Mouse (Mus musculus) thymus, adult 2 months (tissue): ENCODE data around the gene Exoc7. TPM values are rescaled to one million over a fixed set of nuclear protein-coding genes. Genes with fewer than 3 reads are reported as not detected.

Source experiments
- DNase-seq: peaks from one replicate; pipeline ENCODE4 v3.0.0; 2021
- H3K27ac ChIP-seq: fragments of 200-500 bp; 2 replicates; pipeline ENCODE4 v1.5.1; 2012; ENCODE audit warnings: low read length, control low read depth; ENCODE audit not compliant: control insufficient read depth, insufficient read depth
- H3K27me3 ChIP-seq: fragments of 200-500 bp; 2 replicates; pipeline ENCODE4 v1.6.1; 2012; ENCODE audit warnings: mild to moderate bottlenecking, low read length, moderate library complexity, mixed read lengths; ENCODE audit not compliant: control insufficient read depth, insufficient read depth
- H3K36me3 ChIP-seq: fragments of 200-500 bp; 2 replicates; pipeline ENCODE4 v1.6.1; 2012; ENCODE audit warnings: mild to moderate bottlenecking, low read length, moderate library complexity; ENCODE audit not compliant: control insufficient read depth, insufficient read depth
- H3K4me1 ChIP-seq: fragments of 200-500 bp; replicated peaks from 2 replicates; pipeline ENCODE4 v1.6.1; 2012; ENCODE audit warnings: low read length; ENCODE audit not compliant: control insufficient read depth, insufficient read depth
- H3K4me3 ChIP-seq: fragments of 200-500 bp; 2 replicates; pipeline ENCODE4 v1.5.1; 2012; ENCODE audit warnings: mild to moderate bottlenecking, low read length, control low read depth, moderate library complexity; ENCODE audit not compliant: control insufficient read depth, insufficient read depth
- CTCF ChIP-seq: fragments of 200-500 bp; IDR thresholded peaks from 2 replicates; pipeline ENCODE4 v1.5.1; 2012; ENCODE audit warnings: mild to moderate bottlenecking, control low read depth, low read length, moderate library complexity, borderline replicate concordance; ENCODE audit not compliant: control insufficient read depth, poor library complexity, insufficient read depth; ENCODE audit errors: extremely low read depth
- POLR2A ChIP-seq: fragments of 200-500 bp; IDR thresholded peaks from 2 replicates; pipeline ENCODE4 v1.6.1; 2012; ENCODE audit warnings: mild to moderate bottlenecking, low read length, control low read depth, moderate library complexity; ENCODE audit not compliant: control insufficient read depth, poor library complexity, insufficient read depth; ENCODE audit errors: extremely low read depth
- WGBS: fragments of 180-500 bp; shearing (Covaris S2); methylation state at CpG from one replicate; pipeline ENCODE4 v1.1.7; 2018; 5-methylcytosine and 5-hydroxymethylcytosine counted together
- polyA plus RNA-seq: library from polyadenylated mRNA; depleted of rRNA; stranded (reverse); fragments of >200 nt; gene quantifications from 2 replicates; pipeline ENCODE4 v1.2.3, GENCODE M21; 2012

The Exoc7 gene
- polyA plus RNA-seq, 1 experiment: 50.7 TPM

DNA sequence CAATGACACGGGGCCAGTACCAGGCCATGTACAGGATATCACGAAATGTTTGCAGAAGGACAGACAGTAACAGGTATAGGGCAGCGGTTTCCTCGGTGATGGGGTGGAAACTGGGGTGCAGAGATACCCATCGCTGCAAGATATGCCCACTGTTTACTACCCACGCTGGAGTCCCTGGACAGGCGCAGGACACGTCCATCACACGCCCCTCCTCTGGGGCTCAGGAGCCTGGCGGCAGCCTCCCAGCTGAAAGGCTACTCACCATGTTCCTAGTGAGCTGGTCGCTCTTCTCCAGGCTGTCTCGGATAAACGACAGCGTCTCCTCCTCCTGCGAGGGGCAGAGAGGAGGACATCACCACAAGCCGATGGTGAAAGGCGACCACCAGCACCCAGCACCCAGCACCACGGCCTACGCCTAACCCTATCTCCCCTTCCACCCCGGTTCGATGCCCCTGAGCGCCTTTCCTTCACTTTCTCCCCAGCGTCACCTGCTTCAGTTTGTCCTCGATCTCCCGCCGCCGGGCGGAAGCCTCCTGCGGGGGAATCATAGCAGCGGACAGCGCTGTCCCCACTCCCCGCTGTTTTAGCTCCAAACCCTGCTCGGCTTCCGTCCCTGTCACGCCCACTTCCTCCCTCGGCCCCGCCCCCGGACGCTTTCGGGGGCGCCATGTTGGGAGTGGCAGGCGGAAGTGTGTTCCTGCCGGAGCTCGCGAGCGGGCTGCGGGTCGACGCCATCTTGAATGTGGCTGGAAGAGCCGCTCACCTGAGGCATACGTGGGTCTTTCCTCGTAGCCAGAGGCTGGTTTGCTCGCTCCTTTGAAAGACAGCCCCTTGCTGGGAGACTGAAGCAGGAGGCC, 679 bp downstream of the Exoc7 start:
- Histone ChIP-seq H3K4me1 (peaks cover 7% of the 10 kb centered on the region), H3K27ac (no peak overlapping the region), H3K4me3 (peak overlapping the region; percentile 74), H3K36me3 (peaks cover 5% of the 10 kb centered on the region; the same call in 1 of the 2 replicates), H3K27me3 (no peaks in the 10 kb centered on the region)
- DNase-seq: peak; percentile 95
- TF ChIP-seq CTCF (peak; percentile 35; the same call in 1 of the 2 replicates), POLR2A (peak; percentile 62; the same call in 1 of the 2 replicates)
- WGBS: 1% methylated on average over 53 of the region's 53 CpGs

DNA sequence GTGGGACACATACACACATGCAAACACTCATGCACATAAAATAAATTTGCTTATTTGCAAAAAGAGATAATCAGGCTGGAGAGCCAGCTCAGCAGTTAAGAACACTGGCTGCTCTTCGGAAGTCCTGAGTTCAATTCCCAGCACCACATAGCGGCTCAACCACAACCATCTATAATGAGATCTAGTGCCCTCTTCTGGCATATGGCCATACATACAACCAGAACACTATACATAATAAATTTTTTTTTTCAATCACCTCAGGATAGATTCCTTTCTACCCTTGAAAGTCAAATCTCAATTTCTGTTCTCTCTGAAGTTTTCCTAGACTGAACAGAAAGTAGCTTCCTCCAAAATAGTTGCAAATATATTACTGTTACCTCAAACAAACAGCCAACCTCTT, 1.6 kb downstream of the Exoc7 start:
- H3K4me3 ChIP-seq: no peak overlapping the region
- no peak for DNase-seq
- peaks cover 7% of the 10 kb centered on the region for H3K4me1 ChIP-seq
- TF ChIP-seq CTCF (no peak), POLR2A (no peak)
- peaks cover 5% of the 10 kb centered on the region for H3K36me3 ChIP-seq
- WGBS: 96% methylated on average over 2 of the region's 2 CpGs
- H3K27me3 ChIP-seq: no peaks in the 10 kb centered on the region
- no peak overlapping the region for H3K27ac ChIP-seq

DNA sequence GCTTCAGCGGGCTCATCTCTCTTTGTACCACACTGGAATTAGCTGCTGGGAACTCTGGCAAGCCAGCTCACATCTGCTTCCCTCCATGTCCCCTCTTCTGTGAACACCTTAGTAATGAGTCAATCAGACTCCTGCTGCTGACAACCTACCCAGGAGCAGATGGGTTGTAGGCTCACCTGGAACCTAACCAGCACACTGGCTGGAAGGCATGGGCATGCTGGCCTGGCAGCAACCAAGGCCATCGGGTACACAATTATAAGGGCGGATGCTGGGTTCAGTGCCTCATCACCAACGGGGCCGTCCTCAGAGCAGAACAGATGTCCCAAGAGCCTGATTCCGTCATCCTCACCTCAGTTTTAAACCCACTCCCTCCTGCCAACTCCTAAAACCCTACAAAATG, 8.4 kb downstream of the Exoc7 start:
- WGBS: 98% methylated on average over 6 of the region's 6 CpGs

DNA sequence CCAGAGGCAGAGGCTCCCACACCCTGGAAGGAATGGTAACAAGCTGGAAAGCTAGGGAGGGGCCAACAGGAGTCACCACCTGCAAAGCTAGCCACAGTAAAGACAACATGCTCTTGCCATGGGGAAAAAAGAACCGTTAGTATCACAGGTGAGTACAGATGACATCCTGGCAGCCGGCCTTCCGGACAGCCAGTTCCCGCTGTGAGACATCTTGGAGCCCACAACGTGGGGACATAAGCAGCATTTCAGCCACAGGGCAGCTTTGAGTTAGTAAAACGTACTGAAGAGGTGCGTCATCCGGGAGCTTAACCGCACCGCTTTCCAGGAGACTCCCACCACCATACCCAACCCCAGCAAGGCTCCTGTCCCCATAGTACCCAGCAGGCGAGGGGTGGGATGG, 8.8 kb downstream of the Exoc7 start:
- Histone ChIP-seq H3K4me3 (no peak overlapping the region), H3K4me1 (no peaks in the 10 kb centered on the region), H3K36me3 (peaks cover 8% of the 10 kb centered on the region), H3K27me3 (no peaks in the 10 kb centered on the region), H3K27ac (no peak overlapping the region)
- DNase-seq: no peak
- no peak for TF ChIP-seq POLR2A
- TF ChIP-seq CTCF: no peak
- 97% methylated on average over 11 of the region's 11 CpGs for WGBS

More for the DNA sequence above, 8.4 kb downstream of the Exoc7 start:
- no peaks in the 10 kb centered on the region for H3K27me3 ChIP-seq
- H3K4me3 ChIP-seq: no peak overlapping the region
- H3K27ac ChIP-seq: no peak overlapping the region
- TF ChIP-seq POLR2A: no peak
- no peak for TF ChIP-seq CTCF
- no peaks in the 10 kb centered on the region for H3K4me1 ChIP-seq
- DNase-seq: no peak
- H3K36me3 ChIP-seq: peaks cover 8% of the 10 kb centered on the region

DNA sequence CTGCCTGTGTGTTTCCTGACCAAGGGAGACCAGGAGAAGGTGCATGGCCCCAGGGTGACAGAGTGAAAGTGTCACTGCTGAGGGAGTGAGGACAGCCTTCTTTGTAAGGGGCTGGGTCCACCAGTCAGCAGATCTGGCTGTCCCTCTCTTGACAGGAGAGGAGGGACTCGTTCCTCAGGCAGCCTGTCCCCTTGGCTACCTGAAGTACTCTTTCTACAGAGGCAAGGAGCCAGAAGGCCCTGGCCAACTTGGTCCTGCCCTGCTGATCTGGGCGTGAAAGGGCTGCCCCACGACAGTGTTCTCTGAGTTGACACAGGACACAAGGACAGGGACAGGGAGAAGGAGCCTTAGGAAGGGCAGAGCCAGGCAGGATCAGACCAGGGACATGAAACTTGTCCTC, 10.0 kb downstream of the Exoc7 start:
- Histone ChIP-seq H3K4me3 (no peak overlapping the region), H3K27ac (no peak overlapping the region), H3K36me3 (peaks cover 8% of the 10 kb centered on the region), H3K27me3 (no peaks in the 10 kb centered on the region), H3K4me1 (no peaks in the 10 kb centered on the region)
- WGBS: 95% methylated on average over 3 of the region's 3 CpGs
- DNase-seq: no peak
- no peak for TF ChIP-seq POLR2A
- no peak for TF ChIP-seq CTCF

DNA sequence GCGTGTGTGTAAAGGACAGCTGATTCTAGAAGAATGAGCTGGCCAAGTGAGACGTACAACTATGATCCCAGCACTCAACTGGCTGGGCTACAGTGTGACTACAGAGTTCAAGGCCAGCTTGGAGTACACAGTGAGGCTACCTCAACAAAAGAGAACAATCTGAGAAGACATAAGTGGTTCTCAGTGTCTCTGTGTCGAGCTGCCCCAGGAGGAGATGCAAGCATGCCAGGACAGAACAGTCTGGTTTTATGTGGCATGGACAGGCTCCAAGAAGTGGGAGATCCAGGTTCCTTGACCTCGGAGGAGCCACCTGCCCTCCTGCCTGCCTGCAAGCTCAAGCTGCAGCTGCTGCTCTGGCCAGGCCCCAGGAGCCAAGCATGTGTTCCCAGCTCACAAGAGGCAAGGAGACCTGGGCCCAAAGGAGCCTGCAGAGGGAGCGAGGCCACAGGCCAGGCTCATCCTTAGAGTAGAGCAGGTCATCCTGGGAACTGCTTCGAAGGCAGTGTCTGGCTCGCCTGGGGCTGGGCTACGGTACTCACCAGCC, 10.8 kb downstream of the Exoc7 start:
- WGBS: 96% methylated on average over 8 of the region's 8 CpGs
- no peak overlapping the region for H3K27ac ChIP-seq
- H3K4me3 ChIP-seq: no peak overlapping the region
- no peaks in the 10 kb centered on the region for H3K27me3 ChIP-seq
- no peaks in the 10 kb centered on the region for H3K4me1 ChIP-seq
- TF ChIP-seq POLR2A (no peak), CTCF (no peak)
- no peak for DNase-seq
- peaks cover 11% of the 10 kb centered on the region for H3K36me3 ChIP-seq
